Mouse (Mus musculus): Measurements from ENCODE around the gene Adm.
"Not testable (repeated sequence)": the region's sequence is repeated elsewhere in the genome, so short reads cannot be mapped to it uniquely, and the experiment has no call there.

Adm gene

GRCm38 (mm10) chr7:110627486-110628272 lies at the start of gene Adm:
Adm (plus strand) TSS chr7:110627661.
- DNase-seq (ENCODE audit: low spot score): peak; percentile 68

- no peak for DNase-seq (ENCODE audit: low spot score)
Measured at GRCm38 (mm10) chr7:110583705-110584104, 43.8 kb upstream of the Adm start.

- no peak for DNase-seq (ENCODE audit: low spot score)
Measured at GRCm38 (mm10) chr7:110584159-110584558, 43.3 kb upstream of the Adm start.

DNA sequence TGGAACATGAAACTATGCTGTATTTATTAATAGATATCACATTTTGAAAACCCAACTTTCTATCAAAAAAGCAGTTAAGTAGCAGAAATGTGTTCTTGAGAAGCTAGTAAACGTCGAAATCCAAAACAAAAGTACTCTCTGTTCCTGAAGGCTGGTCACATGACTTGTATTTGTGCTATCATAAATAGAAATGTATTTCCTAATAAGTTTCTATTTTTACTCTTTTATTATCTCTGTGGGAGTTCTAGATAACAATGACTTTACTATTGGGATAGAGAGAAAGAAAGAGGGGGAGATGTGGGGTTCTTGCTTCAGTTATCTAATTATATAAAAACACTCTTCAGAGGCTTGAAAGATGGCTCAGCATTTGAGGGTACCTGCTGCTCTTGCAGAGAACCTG lies 42.2 kb upstream of the Adm start:
- no peak for DNase-seq (ENCODE audit: low spot score)

DNA sequence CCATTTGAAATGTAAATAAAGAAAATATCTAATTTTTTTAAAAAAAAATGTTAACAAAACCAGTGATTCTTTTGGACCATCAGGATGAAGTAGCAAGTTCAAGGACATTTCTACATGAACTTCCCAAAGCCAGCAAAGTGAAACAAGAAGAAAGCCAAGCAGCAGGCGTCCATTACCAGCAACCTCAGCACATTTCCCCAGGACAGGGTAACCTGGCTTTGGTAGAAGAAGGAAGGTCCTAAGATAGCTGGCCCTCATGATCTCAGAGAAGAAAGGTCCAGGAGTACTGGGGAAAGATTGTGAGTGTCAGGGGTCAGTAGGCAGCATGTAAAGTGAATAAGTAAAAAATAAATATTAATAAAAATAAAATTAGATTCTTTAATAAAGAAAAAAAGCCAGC lies 39.7 kb upstream of the Adm start:
- DNase-seq (ENCODE audit: low spot score): no peak

DNA sequence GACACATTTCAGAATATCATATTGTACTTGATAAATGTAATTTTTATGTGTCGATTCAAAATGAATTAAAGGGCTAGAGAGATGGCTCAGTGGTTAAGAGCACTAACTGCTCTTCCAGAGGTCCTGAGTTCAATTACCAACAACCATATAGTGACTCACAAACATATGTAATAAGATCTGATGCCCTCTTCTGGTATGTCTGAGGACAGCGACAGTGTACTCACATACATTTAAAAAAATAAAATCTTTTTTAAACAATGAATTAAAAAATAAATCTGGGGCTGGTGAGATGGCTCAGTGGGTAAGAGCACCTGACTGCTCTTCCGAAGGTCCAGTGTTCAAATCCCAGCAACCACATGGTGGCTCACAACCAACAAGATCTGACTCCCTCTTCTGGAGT lies 33.5 kb upstream of the Adm start:
- DNase-seq (ENCODE audit: low spot score): not testable (repeated sequence)

- no peak for DNase-seq (ENCODE audit: low spot score)
Measured at GRCm38 (mm10) chr7:110597141-110597540, 30.3 kb upstream of the Adm start.

DNA sequence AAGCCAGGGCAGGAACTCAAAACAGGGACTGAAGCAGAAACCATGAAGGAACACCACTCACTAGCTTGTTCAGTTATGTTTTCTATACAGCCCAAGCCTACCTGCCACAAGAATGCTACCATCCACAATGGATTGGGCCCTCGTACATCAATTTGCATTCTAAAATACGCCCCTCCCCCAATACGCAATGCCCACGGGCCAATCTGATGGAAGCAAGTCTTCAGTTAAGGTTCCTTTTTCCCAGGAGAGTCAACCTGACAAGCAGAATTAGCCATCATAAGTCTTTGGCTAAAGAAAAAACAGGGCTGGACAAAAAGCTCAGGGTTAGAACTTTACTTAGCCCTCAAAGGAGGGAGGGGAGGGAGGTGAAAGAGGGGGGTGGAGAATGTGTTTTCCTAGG lies 22.0 kb upstream of the Adm start:
- DNase-seq (ENCODE audit: low spot score): no peak

- no peak for DNase-seq (ENCODE audit: low spot score)
Measured at GRCm38 (mm10) chr7:110606906-110607305, 20.6 kb upstream of the Adm start.

DNA sequence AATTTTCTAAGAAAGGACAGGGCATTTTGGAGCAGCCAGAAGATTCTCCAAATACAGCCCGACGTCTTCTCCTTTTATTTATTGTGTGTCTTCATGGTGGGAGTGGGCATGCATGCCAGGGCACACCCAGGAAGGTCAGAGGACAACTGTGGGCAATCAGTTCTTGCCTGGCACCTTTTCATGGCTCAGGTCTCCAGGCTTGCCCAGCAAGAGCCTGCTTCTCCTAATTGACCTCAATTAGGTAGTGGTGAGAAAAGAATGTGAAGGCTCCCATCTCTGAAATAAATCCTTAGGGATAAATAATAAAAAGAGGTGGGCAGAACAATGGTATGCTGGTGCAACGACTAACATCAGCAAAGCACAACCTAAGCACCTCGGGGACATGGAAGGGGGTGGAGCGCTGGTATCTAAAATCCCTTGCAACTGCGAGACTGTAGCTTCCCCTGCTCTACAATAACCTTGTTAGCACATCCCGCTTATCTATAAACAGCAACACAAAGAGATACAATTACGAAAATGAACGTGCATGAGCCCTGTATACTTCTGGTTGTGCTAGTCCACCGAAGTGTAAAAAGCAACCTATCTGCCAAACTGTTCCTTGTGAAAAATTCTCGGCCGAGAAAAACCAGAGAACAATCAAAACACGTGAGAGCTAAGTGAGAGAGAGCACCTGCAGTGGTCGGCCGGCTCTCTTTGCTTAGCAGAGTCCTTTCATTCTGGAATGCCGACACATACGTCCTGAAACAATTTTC lies 13.9 kb upstream of the Adm start:
- no peak for DNase-seq (ENCODE audit: low spot score)

DNA sequence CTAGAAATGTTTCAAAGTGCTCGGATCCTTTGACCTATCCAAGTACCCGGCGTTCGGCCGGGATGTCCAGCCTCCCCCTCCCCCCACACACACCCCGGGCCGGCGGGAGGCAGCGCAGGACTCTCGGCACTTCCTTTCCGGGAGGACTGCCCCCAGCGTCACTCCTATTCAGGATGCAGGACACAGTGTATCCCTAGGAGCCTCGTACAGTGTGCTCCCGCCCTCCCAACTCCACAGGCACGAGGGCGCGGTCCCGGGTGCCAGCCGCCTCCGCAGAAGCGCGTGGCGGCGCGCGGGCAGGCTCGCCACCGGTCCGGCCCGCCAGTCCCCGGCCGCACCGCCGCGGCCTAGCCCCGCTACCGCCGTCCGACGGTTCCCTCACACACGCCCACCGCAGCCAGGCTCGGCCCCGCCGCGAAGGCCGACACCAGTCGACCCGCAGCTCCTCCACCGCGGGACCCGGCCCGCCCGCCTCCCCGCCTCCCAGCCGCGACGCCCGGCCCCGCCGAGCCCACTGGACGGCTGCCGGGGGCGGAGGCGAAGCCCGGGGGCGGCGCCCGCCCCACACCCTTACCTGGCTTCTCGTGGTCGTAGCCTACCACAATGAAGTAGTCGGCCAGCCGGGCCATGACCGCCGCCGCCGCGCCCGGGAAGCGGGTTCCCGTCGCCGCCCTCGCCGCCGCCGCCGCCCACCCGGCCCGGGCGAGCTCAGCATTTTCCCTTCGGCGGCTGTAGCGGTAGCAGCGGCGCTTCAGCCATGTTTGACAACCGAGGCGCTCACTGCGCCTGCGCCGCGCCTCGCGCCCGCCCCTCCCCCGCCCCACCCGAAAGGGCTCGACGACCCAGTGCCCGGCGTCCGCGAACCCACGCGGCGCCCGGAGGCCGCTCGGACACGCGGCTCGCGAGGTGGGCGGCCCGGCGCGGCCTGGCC lies 13.1 kb upstream of the Adm start, which contains the start of gene Sbf2:
Gene Sbf2 (minus strand): TSS at position 790 of the 931 bp plus-strand sequence.
- peak; percentile 90 for DNase-seq (ENCODE audit: low spot score)

DNA sequence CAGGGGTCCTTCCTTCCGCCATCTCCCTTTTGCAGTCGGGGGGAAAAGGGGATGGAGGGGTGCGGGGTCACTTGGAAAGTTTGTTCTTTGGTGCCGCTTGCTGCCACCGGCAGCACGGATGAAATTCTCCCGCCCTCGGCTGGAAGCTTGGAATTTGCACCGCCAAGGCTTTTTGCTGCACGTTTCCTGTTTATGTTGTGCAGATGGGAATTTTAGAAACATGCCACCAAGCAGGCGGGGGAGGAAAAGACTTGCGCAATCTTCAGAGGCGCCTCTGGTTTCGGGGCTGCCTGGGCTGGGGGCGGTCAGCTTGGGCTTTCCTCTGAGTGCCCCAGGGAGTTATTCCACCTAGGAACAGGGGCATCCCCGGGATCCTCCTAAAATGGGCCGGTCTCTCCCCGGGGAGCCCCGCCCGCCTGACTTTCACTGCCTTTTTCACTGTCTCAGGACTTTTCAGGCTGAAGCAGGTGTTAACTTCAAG lies 12.3 kb upstream of the Adm start:
- DNase-seq (ENCODE audit: low spot score): peak; percentile 61

DNA sequence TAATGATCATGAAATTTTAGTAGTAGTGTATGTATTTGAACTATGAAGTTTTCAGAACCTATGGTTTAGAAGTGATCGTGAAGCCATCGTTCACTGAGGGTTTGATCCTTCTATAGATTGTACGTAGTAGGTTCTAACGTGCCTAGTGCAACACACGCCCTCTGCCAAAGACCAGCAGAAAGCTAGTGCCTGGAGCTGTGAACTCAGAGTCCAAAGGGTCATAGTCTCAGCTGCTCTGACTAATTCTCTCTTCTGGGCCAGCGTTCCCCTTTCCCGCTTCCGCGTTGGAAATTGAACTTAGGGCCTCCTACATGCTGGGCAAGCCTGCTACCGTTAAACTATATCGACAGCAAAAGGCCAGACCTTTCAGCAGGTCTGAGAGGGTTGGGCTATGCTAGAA lies 11.7 kb upstream of the Adm start:
- no peak for DNase-seq (ENCODE audit: low spot score)

DNA sequence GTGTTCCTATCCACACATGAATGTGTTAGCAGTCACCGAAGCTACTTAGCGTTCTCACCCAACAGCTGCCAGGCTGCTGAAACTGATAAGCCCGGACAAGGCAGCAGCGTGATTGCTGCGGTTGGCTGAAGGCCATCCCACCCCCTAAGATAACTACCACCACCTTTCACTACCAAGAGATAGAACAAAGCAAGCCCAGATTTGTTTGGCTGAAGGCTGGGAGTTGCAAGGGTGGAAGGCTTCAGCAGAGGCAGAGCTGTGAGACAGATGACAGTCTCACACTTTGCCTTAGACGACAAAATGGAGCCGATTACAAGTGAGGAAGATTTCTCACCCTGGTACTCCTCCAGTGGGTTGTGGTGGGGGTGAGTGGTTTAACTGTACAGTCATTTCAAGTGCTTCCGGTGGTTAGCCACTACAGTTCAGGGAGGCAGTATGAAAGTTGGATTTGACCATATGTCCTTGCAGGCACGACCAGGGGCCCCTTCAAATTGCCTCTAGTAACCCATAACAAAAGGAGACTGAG lies 8.3 kb upstream of the Adm start:
- no peak for DNase-seq (ENCODE audit: low spot score)

DNA sequence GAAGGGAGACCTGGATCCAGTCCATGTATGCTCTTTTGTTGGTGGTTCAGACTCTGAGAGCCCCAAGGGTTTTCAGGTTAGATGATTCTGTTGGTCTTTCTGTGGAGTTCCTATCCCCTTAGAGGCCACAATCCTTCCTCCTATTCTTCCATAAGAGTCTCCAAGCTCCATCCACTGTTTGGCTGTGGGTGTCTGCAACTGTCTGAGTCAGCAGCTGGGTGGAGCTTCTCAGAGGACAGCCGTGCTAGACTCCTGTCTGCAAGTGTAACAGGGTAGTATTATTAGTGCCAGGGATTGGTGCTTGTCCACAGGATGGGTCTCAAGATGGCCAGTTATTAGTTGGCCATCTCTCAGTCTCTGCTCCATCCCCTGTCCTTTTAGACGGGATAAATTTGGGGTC lies 3.4 kb upstream of the Adm start:
- DNase-seq (ENCODE audit: low spot score): no peak

DNA sequence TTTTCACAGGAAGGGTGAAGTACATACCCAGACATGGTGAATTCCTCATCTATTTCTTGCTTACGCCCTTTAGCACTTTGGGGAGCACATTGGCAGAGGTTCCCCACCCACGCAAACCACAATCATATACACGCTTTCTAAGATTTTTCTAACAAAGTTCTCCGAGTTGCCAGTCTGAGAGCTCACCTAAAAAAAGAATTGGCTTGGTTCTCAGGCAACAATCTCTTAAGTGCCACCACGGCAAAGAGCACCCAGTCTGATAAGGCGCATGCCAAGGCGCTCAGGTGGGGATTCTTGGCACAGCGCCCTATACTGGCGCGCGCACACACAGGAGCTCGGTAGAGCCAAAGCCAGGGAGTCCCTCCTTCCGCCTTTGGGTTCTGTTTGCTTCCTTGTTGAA lies 2.5 kb upstream of the Adm start:
- no peak for DNase-seq (ENCODE audit: low spot score)

DNA sequence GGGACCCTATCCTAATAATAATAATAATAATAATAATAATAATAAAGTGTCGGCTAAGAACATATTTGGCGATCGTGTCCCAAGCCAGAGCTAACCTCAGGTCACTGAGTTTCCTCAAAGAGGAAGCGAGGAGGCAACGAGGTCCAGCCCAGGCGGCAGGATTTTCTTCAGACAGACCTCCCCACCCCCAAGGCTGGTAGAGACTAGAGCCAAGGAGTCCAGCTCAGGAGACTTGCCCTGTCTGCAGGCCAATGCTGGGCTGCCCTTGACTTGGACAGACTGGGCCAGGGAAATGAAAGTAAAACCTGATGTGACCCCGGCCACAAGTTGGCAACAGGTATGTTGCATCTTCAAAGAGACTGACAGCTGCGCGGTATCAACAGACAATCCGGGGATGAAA lies 2.0 kb upstream of the Adm start:
- DNase-seq (ENCODE audit: low spot score): no peak

GRCm38 (mm10) chr7:110626186-110627098 lies 1.0 kb upstream of the Adm start:
- DNase-seq (ENCODE audit: low spot score): no peak

DNA sequence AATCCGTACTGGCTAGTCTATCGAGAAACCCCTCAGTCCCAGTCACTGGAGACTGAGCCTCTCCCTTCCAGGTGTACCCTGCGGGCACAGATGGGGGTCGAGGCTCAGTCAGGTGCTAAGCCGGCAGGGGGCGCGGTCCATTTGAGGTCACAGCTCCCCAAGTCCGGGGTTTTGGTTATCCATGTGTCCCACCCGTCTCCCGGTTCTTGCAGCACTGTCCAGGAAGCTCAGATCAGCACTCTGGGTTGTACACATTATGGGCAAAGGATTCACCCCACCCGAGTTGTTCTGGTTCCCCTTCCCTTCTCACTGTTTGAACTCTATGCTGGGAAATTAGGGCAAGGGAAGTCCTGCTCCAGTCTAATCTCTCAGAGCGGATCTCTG lies 370 bp upstream of the Adm start:
- no peak for DNase-seq (ENCODE audit: low spot score)

GRCm38 (mm10) chr7:110628273-110628600 lies 776 bp downstream of the Adm start:
- no peak for DNase-seq (ENCODE audit: low spot score)

Measured in testis, postnatal 14 days (tissue).